Mouse (Mus musculus): Measurements from ENCODE around the gene Lce1b. TPM values are rescaled to one million over a fixed set of nuclear protein-coding genes. Genes with fewer than 3 reads are reported as not detected.
"Not testable (repeated sequence)": the region's sequence is repeated elsewhere in the genome, so short reads cannot be mapped to it uniquely, and the experiment has no call there.

The Lce1b gene
- not detected in 2 replicates for polyA plus RNA-seq (2014; fragmentation: Nextera tagmentation; extraction: Ambion mirVana)

GRCm38 (mm10) chr3:92656826-92657225, at the start of gene Lce1b:
TSS of gene Lce1b (minus strand) at chr3:92656926.
- Histone ChIP-seq H3K9ac (replicated peaks; ENCODE audit: low read depth, low read length) (no peak within 1 kb of the TSS), H3K36me3 (ENCODE audit: control insufficient read depth, insufficient read depth, low read length) (no peaks in the 10 kb centered on the region), H3K4me2 (ENCODE audit: low read depth, low read length) (no peak within 1 kb of the TSS), H3K4me1 (ENCODE audit: control insufficient read depth, insufficient read depth, low read length) (no peaks in the 10 kb centered on the region), H3K27ac (ENCODE audit: low read depth, low read length) (no peak within 1 kb of the TSS), H3K4me3 (ENCODE audit: low read depth, low read length) (no peak within 1 kb of the TSS), H3K27me3 (ENCODE audit: control insufficient read depth, insufficient read depth, low read length) (no peaks in the 10 kb centered on the region), H3K9me3 (ENCODE audit: control insufficient read depth, low read length) (no peaks in the 10 kb centered on the region)
- no peak for ATAC-seq (ENCODE audit: low read depth)

- H3K27me3 ChIP-seq (ENCODE audit: control insufficient read depth, insufficient read depth, low read length) = no peaks in the 10 kb centered on the region
- ATAC-seq (ENCODE audit: low read depth) = no peak
- H3K4me3 ChIP-seq (ENCODE audit: low read depth, low read length) = no peak overlapping the region
- 14% methylated on average over 1 of the region's 1 CpGs for WGBS
- no peaks in the 10 kb centered on the region for H3K4me1 ChIP-seq (ENCODE audit: control insufficient read depth, insufficient read depth, low read length)
- H3K36me3 ChIP-seq (ENCODE audit: control insufficient read depth, insufficient read depth, low read length) = no peaks in the 10 kb centered on the region
- no peak overlapping the region for H3K4me2 ChIP-seq (ENCODE audit: low read depth, low read length)
- no peaks in the 10 kb centered on the region for H3K9me3 ChIP-seq (ENCODE audit: control insufficient read depth, low read length)
- H3K27ac ChIP-seq (ENCODE audit: low read depth, low read length) = no peak overlapping the region
- H3K9ac ChIP-seq (replicated peaks; ENCODE audit: low read depth, low read length) = no peak overlapping the region
These were observed 37.9 kb upstream of the Lce1b start for GRCm38 (mm10) chr3:92694613-92695012.

- H3K9me3 ChIP-seq (ENCODE audit: control insufficient read depth, low read length) = no peaks in the 10 kb centered on the region
- H3K27ac ChIP-seq (ENCODE audit: low read depth, low read length) = no peak overlapping the region
- H3K4me1 ChIP-seq (ENCODE audit: control insufficient read depth, insufficient read depth, low read length) = no peaks in the 10 kb centered on the region
- no peak overlapping the region for H3K4me3 ChIP-seq (ENCODE audit: low read depth, low read length)
- H3K9ac ChIP-seq (replicated peaks; ENCODE audit: low read depth, low read length) = no peak overlapping the region
- no peaks in the 10 kb centered on the region for H3K36me3 ChIP-seq (ENCODE audit: control insufficient read depth, insufficient read depth, low read length)
- no peak overlapping the region for H3K4me2 ChIP-seq (ENCODE audit: low read depth, low read length)
- no peaks in the 10 kb centered on the region for H3K27me3 ChIP-seq (ENCODE audit: control insufficient read depth, insufficient read depth, low read length)
- no peak for ATAC-seq (ENCODE audit: low read depth)
These were observed 35.0 kb upstream of the Lce1b start for GRCm38 (mm10) chr3:92691688-92692087.

DNA sequence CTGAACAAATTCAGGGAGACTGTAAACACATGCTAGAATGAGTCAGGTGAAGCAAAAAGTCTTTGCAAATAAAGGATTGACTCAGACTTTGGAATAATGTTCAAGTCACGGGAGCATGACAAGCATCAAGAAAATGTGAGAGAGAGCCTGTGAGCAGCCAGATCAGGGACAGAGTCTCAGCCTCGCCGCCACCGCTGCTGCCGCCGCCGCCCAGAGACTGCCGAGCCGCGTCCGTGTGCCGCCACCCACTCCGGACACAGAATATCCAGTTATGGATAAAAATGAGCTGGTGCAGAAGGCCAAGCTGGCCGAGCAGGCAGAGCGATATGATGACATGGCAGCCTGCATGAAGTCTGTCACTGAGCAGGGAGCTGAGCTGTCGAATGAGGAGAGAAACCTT, 32.4 kb upstream of the Lce1b start:
- not testable (repeated sequence) for H3K27me3 ChIP-seq (ENCODE audit: control insufficient read depth, insufficient read depth, low read length); H3K4me3 ChIP-seq (ENCODE audit: low read depth, low read length); H3K27ac ChIP-seq (ENCODE audit: low read depth, low read length); H3K36me3 ChIP-seq (ENCODE audit: control insufficient read depth, insufficient read depth, low read length); H3K9ac ChIP-seq (replicated peaks; ENCODE audit: low read depth, low read length); H3K9me3 ChIP-seq (ENCODE audit: control insufficient read depth, low read length); ATAC-seq (ENCODE audit: low read depth); H3K4me2 ChIP-seq (ENCODE audit: low read depth, low read length); H3K4me1 ChIP-seq (ENCODE audit: control insufficient read depth, insufficient read depth, low read length)
- WGBS = 84% methylated on average over 16 of the region's 16 CpGs

- 78% methylated on average over 2 of the region's 2 CpGs for WGBS
- Histone ChIP-seq H3K4me2 (ENCODE audit: low read depth, low read length) (no peak within 1 kb of the TSS), H3K4me1 (ENCODE audit: control insufficient read depth, insufficient read depth, low read length) (no peaks in the 10 kb centered on the region), H3K36me3 (ENCODE audit: control insufficient read depth, insufficient read depth, low read length) (no peaks in the 10 kb centered on the region), H3K9me3 (ENCODE audit: control insufficient read depth, low read length) (no peaks in the 10 kb centered on the region), H3K4me3 (ENCODE audit: low read depth, low read length) (no peak within 1 kb of the TSS), H3K9ac (replicated peaks; ENCODE audit: low read depth, low read length) (no peak within 1 kb of the TSS), H3K27ac (ENCODE audit: low read depth, low read length) (no peak within 1 kb of the TSS), H3K27me3 (ENCODE audit: control insufficient read depth, insufficient read depth, low read length) (no peaks in the 10 kb centered on the region)
- no peak for ATAC-seq (ENCODE audit: low read depth)
These were observed 30.4 kb upstream of the Lce1b start, which contains the start of gene Lce1d for GRCm38 (mm10) chr3:92687110-92687509. TSS of gene Lce1d (minus strand) at chr3:92687210.

DNA sequence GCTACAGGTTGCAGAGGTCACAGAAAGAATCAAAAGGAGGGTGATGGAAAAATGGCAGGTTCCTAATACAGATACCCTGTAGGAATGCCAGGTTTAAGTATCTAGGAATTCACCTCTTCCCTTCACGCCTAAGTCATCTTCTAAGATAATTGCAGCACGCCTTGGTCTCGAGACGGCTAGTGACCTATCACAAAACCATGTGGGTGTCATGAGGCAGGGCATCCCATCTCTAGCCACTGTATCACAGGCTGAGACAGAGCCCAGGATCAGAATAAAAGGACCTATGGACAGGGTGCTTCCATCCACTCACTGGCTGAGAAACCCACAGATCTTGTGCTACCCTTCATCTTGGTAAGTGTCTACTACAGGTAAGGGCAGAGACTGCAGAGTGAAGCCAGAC, 22.2 kb upstream of the Lce1b start, which contains the start of gene Lce1c:
Gene Lce1c (plus strand): TSS at position 301 of the 400 bp plus-strand sequence.
- Histone ChIP-seq H3K4me1 (ENCODE audit: control insufficient read depth, insufficient read depth, low read length) (no peaks in the 10 kb centered on the region), H3K4me2 (ENCODE audit: low read depth, low read length) (no peak within 1 kb of the TSS), H3K4me3 (ENCODE audit: low read depth, low read length) (no peak within 1 kb of the TSS), H3K27ac (ENCODE audit: low read depth, low read length) (no peak within 1 kb of the TSS), H3K36me3 (ENCODE audit: control insufficient read depth, insufficient read depth, low read length) (no peaks in the 10 kb centered on the region), H3K27me3 (ENCODE audit: control insufficient read depth, insufficient read depth, low read length) (no peaks in the 10 kb centered on the region), H3K9ac (replicated peaks; ENCODE audit: low read depth, low read length) (no peak within 1 kb of the TSS), H3K9me3 (ENCODE audit: control insufficient read depth, low read length) (no peaks in the 10 kb centered on the region)
- no peak for ATAC-seq (ENCODE audit: low read depth)
- WGBS = 92% methylated on average over 4 of the region's 4 CpGs

GRCm38 (mm10) chr3:92670215-92670614, 13.5 kb upstream of the Lce1b start, which contains the start of gene Lce1a2:
TSS of gene Lce1a2 (minus strand) at chr3:92670315.
- no peaks in the 10 kb centered on the region for H3K9me3 ChIP-seq (ENCODE audit: control insufficient read depth, low read length)
- H3K9ac ChIP-seq (replicated peaks; ENCODE audit: low read depth, low read length) = no peak within 1 kb of the TSS
- no peak within 1 kb of the TSS for H3K27ac ChIP-seq (ENCODE audit: low read depth, low read length)
- no peaks in the 10 kb centered on the region for H3K36me3 ChIP-seq (ENCODE audit: control insufficient read depth, insufficient read depth, low read length)
- no peak for ATAC-seq (ENCODE audit: low read depth)
- H3K4me1 ChIP-seq (ENCODE audit: control insufficient read depth, insufficient read depth, low read length) = no peaks in the 10 kb centered on the region
- no peak within 1 kb of the TSS for H3K4me3 ChIP-seq (ENCODE audit: low read depth, low read length)
- no peaks in the 10 kb centered on the region for H3K27me3 ChIP-seq (ENCODE audit: control insufficient read depth, insufficient read depth, low read length)
- no peak within 1 kb of the TSS for H3K4me2 ChIP-seq (ENCODE audit: low read depth, low read length)

GRCm38 (mm10) chr3:92648207-92648606, 8.5 kb downstream of the Lce1b start, which contains the start of gene Lce1a1:
TSS of gene Lce1a1 (minus strand) at chr3:92648307.
- no peak within 1 kb of the TSS for H3K4me3 ChIP-seq (ENCODE audit: low read depth, low read length)

GRCm38 (mm10) chr3:92639854-92640253, 16.9 kb downstream of the Lce1b start:
- H3K9me3 ChIP-seq (ENCODE audit: control insufficient read depth, low read length) = no peaks in the 10 kb centered on the region
- no peaks in the 10 kb centered on the region for H3K27me3 ChIP-seq (ENCODE audit: control insufficient read depth, insufficient read depth, low read length)
- 95% methylated on average over 15 of the region's 15 CpGs for WGBS
- H3K36me3 ChIP-seq (ENCODE audit: control insufficient read depth, insufficient read depth, low read length) = no peaks in the 10 kb centered on the region
- no peak overlapping the region for H3K9ac ChIP-seq (replicated peaks; ENCODE audit: low read depth, low read length)
- H3K4me2 ChIP-seq (ENCODE audit: low read depth, low read length) = no peak overlapping the region
- H3K4me3 ChIP-seq (ENCODE audit: low read depth, low read length) = no peak overlapping the region
- no peak overlapping the region for H3K27ac ChIP-seq (ENCODE audit: low read depth, low read length)
- ATAC-seq (ENCODE audit: low read depth) = no peak
- no peaks in the 10 kb centered on the region for H3K4me1 ChIP-seq (ENCODE audit: control insufficient read depth, insufficient read depth, low read length)

More at GRCm38 (mm10) chr3:92648207-92648606, 8.5 kb downstream of the Lce1b start, which contains the start of gene Lce1a1:
- H3K27ac ChIP-seq (ENCODE audit: low read depth, low read length) = no peak within 1 kb of the TSS
- H3K4me2 ChIP-seq (ENCODE audit: low read depth, low read length) = no peak within 1 kb of the TSS
- H3K27me3 ChIP-seq (ENCODE audit: control insufficient read depth, insufficient read depth, low read length) = no peaks in the 10 kb centered on the region
- no peak for ATAC-seq (ENCODE audit: low read depth)
- H3K4me1 ChIP-seq (ENCODE audit: control insufficient read depth, insufficient read depth, low read length) = no peaks in the 10 kb centered on the region
- H3K9me3 ChIP-seq (ENCODE audit: control insufficient read depth, low read length) = no peaks in the 10 kb centered on the region
- no peaks in the 10 kb centered on the region for H3K36me3 ChIP-seq (ENCODE audit: control insufficient read depth, insufficient read depth, low read length)
- 95% methylated on average over 1 of the region's 1 CpGs for WGBS
- no peak within 1 kb of the TSS for H3K9ac ChIP-seq (replicated peaks; ENCODE audit: low read depth, low read length)
